ENCODE assay signal across 10 mouse cellular contexts in the genomic region with DNA sequence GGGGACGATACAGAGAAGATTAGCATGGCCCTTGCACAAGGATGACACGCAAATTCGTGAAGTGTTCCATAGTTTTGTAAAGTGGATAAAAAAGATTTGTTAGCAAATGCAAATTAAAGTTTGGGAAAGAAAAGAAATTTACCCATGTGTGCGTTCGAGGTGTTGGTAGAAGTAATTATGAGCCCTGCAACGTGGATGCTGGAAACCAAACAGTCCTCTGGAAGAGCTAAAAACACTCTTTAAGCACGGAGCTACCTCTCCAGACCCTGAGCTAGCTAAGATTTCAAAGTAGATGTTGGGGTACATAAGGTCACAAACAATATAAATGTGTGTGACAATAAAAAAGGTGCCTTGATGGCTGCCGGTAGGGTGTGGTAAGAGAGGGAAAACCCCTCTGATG. TPM values are rescaled to one million over a fixed set of nuclear protein-coding genes. Genes with fewer than 3 reads are reported as not detected.
DNase-seq lines count a peak whose midpoint lies in the region; ATAC-seq and TF ChIP-seq lines count a peak whose summit lies in the region.
"Had no signal": no experiment of that assay in that cellular context is flagged by ENCODE, and none has a peak within 500 bp of the region (broad histone marks: within the 10 kb centered on the region; RNA-seq: fewer than 3 reads in every experiment).

No protein-coding gene starts in this region.

- intact Hi-C loops in heart, postnatal 36 days (cut with DNase I): no loop called here

- no peak for DNase-seq in heart, postnatal 36 days
- no peak for DNase-seq in hindbrain, embryonic 10.5 days (ENCODE audit: low spot score)
- no peak for DNase-seq in thymus, postnatal 14 days
- DNase-seq in B cell, adult 2 months: no peak
- no peak for DNase-seq in urinary bladder, postnatal 25 days (ENCODE audit: low spot score)
- DNase-seq: cerebellum, adult 18-20 months; kidney, adult 8-10 months had no signal

- peaks cover 3 to 48% of the 10 kb centered on the region in 2 experiments for H3K4me1 ChIP-seq in heart, embryonic 14.5 days (ENCODE audit: control insufficient read depth in 2 of 2, insufficient read depth in 2 of 2, low read length in 2 of 2)
- peaks cover 2% of the 10 kb centered on the region for H3K4me1 ChIP-seq in ES-Bruce4 (ENCODE audit: control insufficient read depth, insufficient read depth, low read length)
- peaks cover 48% of the 10 kb centered on the region for H3K4me1 ChIP-seq in hindbrain, embryonic 10.5 days (replicated peaks)

- peak overlapping the region; percentile 92 for H3K9ac ChIP-seq in heart, embryonic 14.5 days (ENCODE audit: low read length)
- H3K9ac ChIP-seq in ES-Bruce4 (ENCODE audit: low read depth, poor library complexity, severe bottlenecking): peak overlapping the region; percentile 90

- peaks cover 79% of the 10 kb centered on the region for H3K79me2 ChIP-seq in macrophage (ENCODE audit: inconsistent target)

- H3K27me3 ChIP-seq in heart, embryonic 14.5 days (ENCODE audit: control insufficient read depth, insufficient read depth, low read length): no peaks in the 10 kb centered on the region
- H3K27me3 ChIP-seq in ES-Bruce4 (ENCODE audit: control insufficient read depth, insufficient read depth, low read length, poor library complexity, severe bottlenecking): no peaks in the 10 kb centered on the region
- H3K27me3 ChIP-seq in hindbrain, embryonic 10.5 days (ENCODE audit: insufficient read depth, poor library complexity, severe bottlenecking): no peaks in the 10 kb centered on the region

- no peak for ATAC-seq in heart, embryonic 14.5 days (ENCODE audit: insufficient number of reproducible peaks, insufficient read depth, low FRiP score, low read depth)

- WGBS in heart, embryonic 14.5 days: 71% methylated on average over 8 of the region's 8 CpGs
- WGBS in hindbrain, embryonic 10.5 days: 86% methylated on average over 8 of the region's 8 CpGs
- 85% methylated on average over 8 of the region's 8 CpGs for WGBS in macrophage (ENCODE audit: missing documents)

- peak overlapping the region; percentile 71 for H3K4me2 ChIP-seq in heart, embryonic 14.5 days (ENCODE audit: low read length)

- no peak for TF ChIP-seq CTCF in ES-Bruce4 (IDR thresholded peaks at IDR 0.05; ENCODE audit: low read depth, low read length)

- H3K9me3 ChIP-seq in heart, embryonic 14.5 days (ENCODE audit: control insufficient read depth, low read length): no peaks in the 10 kb centered on the region
- H3K9me3 ChIP-seq in ES-Bruce4 (replicated peaks; ENCODE audit: control insufficient read depth, insufficient read depth, low read length, poor library complexity, severe bottlenecking): no peaks in the 10 kb centered on the region
- no peaks in the 10 kb centered on the region for H3K9me3 ChIP-seq in hindbrain, embryonic 10.5 days

- peak overlapping the region; percentile 21 to 73; a peak in 3 of 4 replicates for H3K4me3 ChIP-seq in heart, embryonic 14.5 days (ENCODE audit: control insufficient read depth in 1 of 2, insufficient read depth in 1 of 2, low read depth in 1 of 2, low read length in 2 of 2)
- peak overlapping the region; percentile 16; the same call in 1 of the 2 replicates for H3K4me3 ChIP-seq in ES-Bruce4 (ENCODE audit: low read depth, low read length)
- H3K4me3 ChIP-seq in hindbrain, embryonic 10.5 days: peak overlapping the region; percentile 67; the same call in 1 of the 2 replicates
- peak overlapping the region; percentile 96; the same call in 1 of the 2 replicates for H3K4me3 ChIP-seq in macrophage (ENCODE audit: inconsistent target)

- peak overlapping the region; percentile 63 to 86 for H3K27ac ChIP-seq in heart, embryonic 14.5 days (replicated peaks in 1 of 2; ENCODE audit: control insufficient read depth in 1 of 2, insufficient read depth in 1 of 2, low read depth in 2 of 2, low read length in 2 of 2)
- peak overlapping the region; percentile 52; the same call in 1 of the 2 replicates for H3K27ac ChIP-seq in ES-Bruce4 (ENCODE audit: insufficient read depth, low read length)
- no peak overlapping the region for H3K27ac ChIP-seq in hindbrain, embryonic 10.5 days
- H3K27ac ChIP-seq in macrophage: no peak overlapping the region

- peaks cover 53% of the 10 kb centered on the region for H3K36me3 ChIP-seq in heart, embryonic 14.5 days (ENCODE audit: control insufficient read depth, insufficient read depth, low read length)
- H3K36me3 ChIP-seq in ES-Bruce4 (ENCODE audit: control insufficient read depth, insufficient read depth, low read length, poor library complexity, severe bottlenecking) (peaks cover 8% of the 10 kb centered on the region; the same call in 1 of the 2 replicates), macrophage (ENCODE audit: inconsistent target) (no peaks in the 10 kb centered on the region)
- peaks cover 53% of the 10 kb centered on the region for H3K36me3 ChIP-seq in hindbrain, embryonic 10.5 days

- TF ChIP-seq EP300 in ES-Bruce4 (IDR thresholded peaks at IDR 0.05; ENCODE audit: insufficient read depth, low read depth, low read length): no peak

- no peak for TF ChIP-seq POLR2A in ES-Bruce4 (IDR thresholded peaks at IDR 0.05; ENCODE audit: insufficient read depth, low read length)

RNA-seq across cellular contexts. Expression of a gene that starts 1.3 kb away (rescaled TPM):
- polyA plus RNA-seq in heart, embryonic 14.5 days (2014; fragmentation: Nextera tagmentation; extraction: Ambion mirVana): 216 and 225 TPM in 2 replicates
- 100 to 1,000 TPM; 120 to 123 TPM for total RNA-seq in heart, postnatal 36 days (2021)
- polyA plus RNA-seq in ES-Bruce4 (2011; ENCODE audit: insufficient read depth, insufficient read length, low read depth, missing spikeins): 131 and 151 TPM in 2 replicates
- polyA plus RNA-seq in hindbrain, embryonic 10.5 days (2016; fragmentation: Nextera tagmentation; extraction: Ambion mirVana): 250 and 263 TPM in 2 replicates
- 10 to 100 TPM in 24 of 26 experiments, 1 to 10 TPM in 2; 9.8 to 58.5 (median 26.2) TPM for total RNA-seq in macrophage (2018; cell fraction: chromatin; rRNA removed)
- total RNA-seq in macrophage (2018; cell fraction: cytosol; rRNA removed): 100 to 1,000 TPM in 2 of 26 experiments, 10 to 100 TPM in 24; 49.8 to 116 (median 73.2) TPM
- total RNA-seq in macrophage (2018; cell fraction: nucleus; rRNA removed): 10 to 100 TPM; 11.2 to 51.2 (median 21.9) TPM
- 58.9 to 120 TPM (median 68.1 TPM) in 3 replicates for polyA plus RNA-seq in macrophage (2018)

RNA-seq across cellular contexts. Expression of a gene that starts 5.8 kb away (rescaled TPM):
- 21.7 and 25.4 TPM in 2 replicates for polyA plus RNA-seq in heart, embryonic 14.5 days (2014; fragmentation: Nextera tagmentation; extraction: Ambion mirVana)
- 10 to 100 TPM; 45.4 to 47.8 TPM for total RNA-seq in heart, postnatal 36 days (2021)
- 37.0 and 37.1 TPM in 2 replicates for polyA plus RNA-seq in ES-Bruce4 (2011; ENCODE audit: insufficient read depth, insufficient read length, low read depth, missing spikeins)
- 32.5 and 40.3 TPM in 2 replicates for polyA plus RNA-seq in hindbrain, embryonic 10.5 days (2016; fragmentation: Nextera tagmentation; extraction: Ambion mirVana)
- total RNA-seq in macrophage (2018; cell fraction: chromatin; rRNA removed): 100 to 1,000 TPM; 322 to 740 (median 494) TPM
- 10 to 100 TPM; 30.5 to 65.8 (median 44.9) TPM for total RNA-seq in macrophage (2018; cell fraction: cytosol; rRNA removed)
- total RNA-seq in macrophage (2018; cell fraction: nucleus; rRNA removed): 100 to 1,000 TPM; 207 to 425 (median 288) TPM
- 38.2 to 53.2 TPM (median 47.0 TPM) in 3 replicates for polyA plus RNA-seq in macrophage (2018)

RNA-seq across cellular contexts. Expression of a gene that starts 6.8 kb away (rescaled TPM):
- 16.5 and 17.8 TPM in 2 replicates for polyA plus RNA-seq in heart, embryonic 14.5 days (2014; fragmentation: Nextera tagmentation; extraction: Ambion mirVana)
- total RNA-seq in heart, postnatal 36 days (2021): 1 to 10 TPM; 6.6 to 7.1 TPM
- polyA plus RNA-seq in ES-Bruce4 (2011; ENCODE audit: insufficient read depth, insufficient read length, low read depth, missing spikeins): 8.0 and 8.9 TPM in 2 replicates
- polyA plus RNA-seq in hindbrain, embryonic 10.5 days (2016; fragmentation: Nextera tagmentation; extraction: Ambion mirVana): 20.1 and 20.7 TPM in 2 replicates
- 1 to 10 TPM in 25 of 26 experiments, under 1 TPM in 1; 1.00 to 9.2 (median 2.9) TPM for total RNA-seq in macrophage (2018; cell fraction: chromatin; rRNA removed)
- total RNA-seq in macrophage (2018; cell fraction: cytosol; rRNA removed): 10 to 100 TPM in 6 of 26 experiments, 1 to 10 TPM in 20; 4.8 to 14.4 (median 8.4) TPM
- 10 to 100 TPM in 13 of 26 experiments, 1 to 10 TPM in 13; 4.7 to 21.4 (median 10.0) TPM for total RNA-seq in macrophage (2018; cell fraction: nucleus; rRNA removed)
- 6.3 to 12.2 TPM (median 8.0 TPM) in 3 replicates for polyA plus RNA-seq in macrophage (2018)

RNA-seq across cellular contexts. Expression of a gene that starts 27.4 kb away (rescaled TPM):
- 69.2 and 75.7 TPM in 2 replicates for polyA plus RNA-seq in heart, embryonic 14.5 days (2014; fragmentation: Nextera tagmentation; extraction: Ambion mirVana)
- 100 to 1,000 TPM in 1 of 2 experiments, 10 to 100 TPM in 1; 97.8 to 104 TPM for total RNA-seq in heart, postnatal 36 days (2021)
- polyA plus RNA-seq in ES-Bruce4 (2011; ENCODE audit: insufficient read depth, insufficient read length, low read depth, missing spikeins) (133 and 140 TPM in 2 replicates), macrophage (2018) (43.0 to 56.3 TPM (median 51.3 TPM) in 3 replicates)
- 111 and 112 TPM in 2 replicates for polyA plus RNA-seq in hindbrain, embryonic 10.5 days (2016; fragmentation: Nextera tagmentation; extraction: Ambion mirVana)
- 100 to 1,000 TPM; 142 to 235 (median 175) TPM for total RNA-seq in macrophage (2018; cell fraction: chromatin; rRNA removed)
- 10 to 100 TPM; 51.1 to 71.1 (median 61.4) TPM for total RNA-seq in macrophage (2018; cell fraction: cytosol; rRNA removed)
- 100 to 1,000 TPM in 10 of 26 experiments, 10 to 100 TPM in 16; 76.3 to 122 (median 96.9) TPM for total RNA-seq in macrophage (2018; cell fraction: nucleus; rRNA removed)

RNA-seq across cellular contexts. Expression of a gene that starts 32.8 kb away (rescaled TPM):
- polyA plus RNA-seq in heart, embryonic 14.5 days (2014; fragmentation: Nextera tagmentation; extraction: Ambion mirVana): 16.8 and 20.9 TPM in 2 replicates
- total RNA-seq in heart, postnatal 36 days (2021): 10 to 100 TPM; 10.6 to 10.8 TPM
- polyA plus RNA-seq in ES-Bruce4 (2011; ENCODE audit: insufficient read depth, insufficient read length, low read depth, missing spikeins) (11.0 and 11.1 TPM in 2 replicates), macrophage (2018) (30.3 to 67.9 TPM (median 35.8 TPM) in 3 replicates)
- polyA plus RNA-seq in hindbrain, embryonic 10.5 days (2016; fragmentation: Nextera tagmentation; extraction: Ambion mirVana): 23.3 and 28.3 TPM in 2 replicates
- total RNA-seq in macrophage (2018; cell fraction: chromatin; rRNA removed): 100 to 1,000 TPM in 21 of 26 experiments, 10 to 100 TPM in 5; 68.3 to 330 (median 160) TPM
- total RNA-seq in macrophage (2018; cell fraction: cytosol; rRNA removed): 10 to 100 TPM; 24.5 to 83.9 (median 48.9) TPM
- total RNA-seq in macrophage (2018; cell fraction: nucleus; rRNA removed): 100 to 1,000 TPM in 21 of 26 experiments, 10 to 100 TPM in 5; 69.3 to 295 (median 131) TPM

Comparison
In these comparisons a context has a peak if more than half of its experiments do, and no peak if none do; other contexts are left out.
1. H3K27ac ChIP-seq: peak in heart, embryonic 14.5 days (2 of 2) and ES-Bruce4 (single experiment); none in hindbrain, embryonic 10.5 days (single experiment) and macrophage (single experiment).
2. H3K4me3 ChIP-seq: peak in every context shown above with its lines; median percentile 96 in macrophage; 67 in hindbrain, embryonic 10.5 days; 47 in heart, embryonic 14.5 days; 16 in ES-Bruce4.